ENCODE assay signal across 19 mouse cellular contexts in genomic region chr6:5269641-5270040, GRCm38 (mm10).
"Had no signal": no experiment of that assay in that cellular context is flagged by ENCODE, and none has a peak within 500 bp of the region (broad histone marks: within the 10 kb centered on the region; RNA-seq: fewer than 3 reads in every experiment).

No protein-coding gene starts in this region.

- H3K4me2 ChIP-seq: limb, embryonic 12.5 days; limb, embryonic 15.5 days; liver, embryonic 11.5 days; lung, embryonic 14.5 days; neural tube, embryonic 12.5 days; neural tube, embryonic 15.5 days; stomach, embryonic 15.5 days had no signal

- H3K9me3 ChIP-seq: limb, embryonic 12.5 days; limb, embryonic 15.5 days; neural tube, embryonic 12.5 days; neural tube, embryonic 15.5 days; stomach, embryonic 15.5 days had no signal

- H3K27ac ChIP-seq: limb, embryonic 12.5 days; limb, embryonic 15.5 days; liver, embryonic 14.5 days; macrophage; neural tube, embryonic 12.5 days; neural tube, embryonic 15.5 days; stomach, embryonic 15.5 days had no signal

- H3K27me3 ChIP-seq: limb, embryonic 12.5 days; limb, embryonic 15.5 days; neural tube, embryonic 12.5 days; neural tube, embryonic 15.5 days; stomach, embryonic 15.5 days had no signal

- H3K36me3 ChIP-seq: neural tube, embryonic 15.5 days; stomach, embryonic 15.5 days had no signal

- H3K9ac ChIP-seq: limb, embryonic 12.5 days; limb, embryonic 15.5 days; liver, embryonic 14.5 days; liver, postnatal 0 days; lung, embryonic 14.5 days; neural tube, embryonic 12.5 days; neural tube, embryonic 15.5 days; stomach, embryonic 15.5 days had no signal

- H3K4me3 ChIP-seq: limb, embryonic 12.5 days; limb, embryonic 15.5 days; neural tube, embryonic 12.5 days; neural tube, embryonic 15.5 days; stomach, embryonic 15.5 days had no signal

- DNase-seq: kidney, adult 18-20 months; kidney, adult 9 months; kidney, postnatal 14 days; kidney, postnatal 4 days; left cerebral cortex, postnatal 4 days; liver, postnatal 0 days; lung, embryonic 14.5 days; right cerebral cortex, postnatal 25 days; spleen, adult 18-20 months; thymus, postnatal 25 days had no signal

- H3K4me1 ChIP-seq: limb, embryonic 12.5 days; limb, embryonic 15.5 days; neural tube, embryonic 12.5 days; neural tube, embryonic 15.5 days; stomach, embryonic 15.5 days had no signal

- ATAC-seq: liver, postnatal 0 days; lung, postnatal 0 days had no signal
